Mouse (Mus musculus): Measurements from ENCODE around the gene Trp53i13. TPM values are rescaled to one million over a fixed set of nuclear protein-coding genes. Genes with fewer than 3 reads are reported as not detected.

Gene Trp53i13
- polyA plus RNA-seq, 1 experiment from 2014 or later: 32.2 TPM

- peak overlapping the region; percentile 83; the same call in 1 of the 2 replicates for H3K4me2 ChIP-seq (ENCODE audit: low read depth, low read length, severe bottlenecking)
- H3K36me3 ChIP-seq (ENCODE audit: control insufficient read depth, insufficient read depth, low read length): no peaks in the 10 kb centered on the region
- no peaks in the 10 kb centered on the region for H3K27me3 ChIP-seq (ENCODE audit: control insufficient read depth, insufficient read depth, low read length)
- peak overlapping the region; percentile 93; the same call in 1 of the 2 replicates for H3K4me3 ChIP-seq (ENCODE audit: low read depth, low read length)
- DNase-seq (ENCODE audit: low spot score) (no peak), ATAC-seq (replicated peaks; ENCODE audit: low FRiP score) (no peak)
- H3K9ac ChIP-seq (ENCODE audit: low read length): no peak overlapping the region; the same call in 1 of the 2 replicates
- WGBS: 67% methylated on average over 6 of the region's 6 CpGs
- peaks cover 60% of the 10 kb centered on the region for H3K4me1 ChIP-seq (replicated peaks; ENCODE audit: control insufficient read depth, insufficient read depth, low read length)
- no peaks in the 10 kb centered on the region for H3K9me3 ChIP-seq (ENCODE audit: control insufficient read depth, low read length)
- peak overlapping the region; percentile 31; the same call in 1 of the 2 replicates for H3K27ac ChIP-seq (ENCODE audit: low read depth, low read length)
Measured at GRCm38 (mm10) chr11:77490451-77490850, 25.3 kb downstream of the Trp53i13 start.

GRCm38 (mm10) chr11:77489591-77490235 lies 26.1 kb downstream of the Trp53i13 start, which contains the start of gene Ankrd13b:
Gene Ankrd13b (minus strand): TSS chr11:77489678.
- under 1% methylated on average over 49 of the region's 87 CpGs for WGBS
- peaks cover 57% of the 10 kb centered on the region for H3K4me1 ChIP-seq (replicated peaks; ENCODE audit: control insufficient read depth, insufficient read depth, low read length)
- H3K9me3 ChIP-seq (ENCODE audit: control insufficient read depth, low read length): no peaks in the 10 kb centered on the region
- no peaks in the 10 kb centered on the region for H3K36me3 ChIP-seq (ENCODE audit: control insufficient read depth, insufficient read depth, low read length)
- peak within 1 kb of the TSS; percentile 94 for H3K9ac ChIP-seq (ENCODE audit: low read length)
- peak within 1 kb of the TSS; percentile 59 for H3K27ac ChIP-seq (ENCODE audit: low read depth, low read length)
- peak; percentile 91 for DNase-seq (ENCODE audit: low spot score)
- no peaks in the 10 kb centered on the region for H3K27me3 ChIP-seq (ENCODE audit: control insufficient read depth, insufficient read depth, low read length)
- H3K4me2 ChIP-seq (ENCODE audit: low read depth, low read length, severe bottlenecking): peak within 1 kb of the TSS; percentile 83
- peak within 1 kb of the TSS; percentile 93 for H3K4me3 ChIP-seq (ENCODE audit: low read depth, low read length)
- peak; percentile 45; the same call in 1 of the 2 replicates for ATAC-seq (replicated peaks; ENCODE audit: low FRiP score)

- 2% methylated on average over 53 of the region's 55 CpGs for WGBS
- H3K4me3 ChIP-seq (ENCODE audit: low read depth, low read length): peak overlapping the region; percentile 93
- peak overlapping the region; percentile 94 for H3K9ac ChIP-seq (ENCODE audit: low read length)
- no peaks in the 10 kb centered on the region for H3K36me3 ChIP-seq (ENCODE audit: control insufficient read depth, insufficient read depth, low read length)
- H3K4me2 ChIP-seq (ENCODE audit: low read depth, low read length, severe bottlenecking): peak overlapping the region; percentile 83
- ATAC-seq (replicated peaks; ENCODE audit: low FRiP score) (no peak), DNase-seq (ENCODE audit: low spot score) (peak; percentile 78)
- peaks cover 50% of the 10 kb centered on the region for H3K4me1 ChIP-seq (replicated peaks; ENCODE audit: control insufficient read depth, insufficient read depth, low read length)
- no peak overlapping the region; the same call in 1 of the 2 replicates for H3K27ac ChIP-seq (ENCODE audit: low read depth, low read length)
- no peaks in the 10 kb centered on the region for H3K9me3 ChIP-seq (ENCODE audit: control insufficient read depth, low read length)
- no peaks in the 10 kb centered on the region for H3K27me3 ChIP-seq (ENCODE audit: control insufficient read depth, insufficient read depth, low read length)
Measured at GRCm38 (mm10) chr11:77488771-77489581, 26.8 kb downstream of the Trp53i13 start.

- H3K4me2 ChIP-seq (ENCODE audit: low read depth, low read length, severe bottlenecking): peak overlapping the region; percentile 24; the same call in 1 of the 2 replicates
- WGBS: 77% methylated on average over 5 of the region's 5 CpGs
- H3K4me1 ChIP-seq (replicated peaks; ENCODE audit: control insufficient read depth, insufficient read depth, low read length): peaks cover 44% of the 10 kb centered on the region
- ATAC-seq (replicated peaks; ENCODE audit: low FRiP score): no peak
- no peaks in the 10 kb centered on the region for H3K9me3 ChIP-seq (ENCODE audit: control insufficient read depth, low read length)
- H3K27me3 ChIP-seq (ENCODE audit: control insufficient read depth, insufficient read depth, low read length): no peaks in the 10 kb centered on the region
- H3K9ac ChIP-seq (ENCODE audit: low read length): peak overlapping the region; percentile 16; the same call in 1 of the 2 replicates
- no peaks in the 10 kb centered on the region for H3K36me3 ChIP-seq (ENCODE audit: control insufficient read depth, insufficient read depth, low read length)
- no peak overlapping the region for H3K27ac ChIP-seq (ENCODE audit: low read depth, low read length)
- no peak for DNase-seq (ENCODE audit: low spot score)
- H3K4me3 ChIP-seq (ENCODE audit: low read depth, low read length): no peak overlapping the region
Measured at GRCm38 (mm10) chr11:77486798-77487197, 29.0 kb downstream of the Trp53i13 start.

GRCm38 (mm10) chr11:77485229-77485628 lies 30.6 kb downstream of the Trp53i13 start:
- Histone ChIP-seq H3K4me1 (replicated peaks; ENCODE audit: control insufficient read depth, insufficient read depth, low read length) (peaks cover 31% of the 10 kb centered on the region), H3K4me3 (ENCODE audit: low read depth, low read length) (no peak overlapping the region), H3K36me3 (ENCODE audit: control insufficient read depth, insufficient read depth, low read length) (no peaks in the 10 kb centered on the region), H3K9ac (ENCODE audit: low read length) (peak overlapping the region; percentile 14; the same call in 1 of the 2 replicates), H3K27ac (ENCODE audit: low read depth, low read length) (no peak overlapping the region), H3K4me2 (ENCODE audit: low read depth, low read length, severe bottlenecking) (peak overlapping the region; percentile 6; the same call in 1 of the 2 replicates), H3K9me3 (ENCODE audit: control insufficient read depth, low read length) (no peaks in the 10 kb centered on the region), H3K27me3 (ENCODE audit: control insufficient read depth, insufficient read depth, low read length) (no peaks in the 10 kb centered on the region)
- ATAC-seq (replicated peaks; ENCODE audit: low FRiP score) (no peak), DNase-seq (ENCODE audit: low spot score) (peak; percentile 49)
- 47% methylated on average over 6 of the region's 6 CpGs for WGBS

- H3K4me2 ChIP-seq (ENCODE audit: low read depth, low read length, severe bottlenecking): no peak overlapping the region
- H3K4me3 ChIP-seq (ENCODE audit: low read depth, low read length): no peak overlapping the region
- no peak overlapping the region for H3K9ac ChIP-seq (ENCODE audit: low read length)
- H3K27ac ChIP-seq (ENCODE audit: low read depth, low read length): no peak overlapping the region
- DNase-seq (ENCODE audit: low spot score) (no peak), ATAC-seq (replicated peaks; ENCODE audit: low FRiP score) (no peak)
- H3K27me3 ChIP-seq (ENCODE audit: control insufficient read depth, insufficient read depth, low read length): no peaks in the 10 kb centered on the region
- H3K4me1 ChIP-seq (replicated peaks; ENCODE audit: control insufficient read depth, insufficient read depth, low read length): peaks cover 30% of the 10 kb centered on the region
- H3K9me3 ChIP-seq (ENCODE audit: control insufficient read depth, low read length): no peaks in the 10 kb centered on the region
- no peaks in the 10 kb centered on the region for H3K36me3 ChIP-seq (ENCODE audit: control insufficient read depth, insufficient read depth, low read length)
- WGBS: 84% methylated on average over 11 of the region's 11 CpGs
Measured at GRCm38 (mm10) chr11:77483510-77484255, 32.1 kb downstream of the Trp53i13 start.

GRCm38 (mm10) chr11:77483043-77483442 lies 32.7 kb downstream of the Trp53i13 start:
- H3K27me3 ChIP-seq (ENCODE audit: control insufficient read depth, insufficient read depth, low read length): no peaks in the 10 kb centered on the region
- H3K4me3 ChIP-seq (ENCODE audit: low read depth, low read length): no peak overlapping the region
- no peak for DNase-seq (ENCODE audit: low spot score)
- H3K9me3 ChIP-seq (ENCODE audit: control insufficient read depth, low read length): no peaks in the 10 kb centered on the region
- no peaks in the 10 kb centered on the region for H3K36me3 ChIP-seq (ENCODE audit: control insufficient read depth, insufficient read depth, low read length)
- no peak overlapping the region for H3K27ac ChIP-seq (ENCODE audit: low read depth, low read length)
- no peak for ATAC-seq (replicated peaks; ENCODE audit: low FRiP score)
- WGBS: 84% methylated on average over 3 of the region's 3 CpGs
- no peak overlapping the region for H3K9ac ChIP-seq (ENCODE audit: low read length)
- peaks cover 25% of the 10 kb centered on the region for H3K4me1 ChIP-seq (replicated peaks; ENCODE audit: control insufficient read depth, insufficient read depth, low read length)
- no peak overlapping the region for H3K4me2 ChIP-seq (ENCODE audit: low read depth, low read length, severe bottlenecking)

GRCm38 (mm10) chr11:77476895-77477294 lies 38.9 kb downstream of the Trp53i13 start:
- Histone ChIP-seq H3K9me3 (ENCODE audit: control insufficient read depth, low read length) (no peaks in the 10 kb centered on the region), H3K4me3 (ENCODE audit: low read depth, low read length) (no peak overlapping the region), H3K27me3 (ENCODE audit: control insufficient read depth, insufficient read depth, low read length) (no peaks in the 10 kb centered on the region), H3K9ac (ENCODE audit: low read length) (no peak overlapping the region), H3K4me2 (ENCODE audit: low read depth, low read length, severe bottlenecking) (no peak overlapping the region), H3K36me3 (ENCODE audit: control insufficient read depth, insufficient read depth, low read length) (no peaks in the 10 kb centered on the region; the same call in 1 of the 2 replicates), H3K27ac (ENCODE audit: low read depth, low read length) (no peak overlapping the region), H3K4me1 (replicated peaks; ENCODE audit: control insufficient read depth, insufficient read depth, low read length) (no peaks in the 10 kb centered on the region)
- ATAC-seq (replicated peaks; ENCODE audit: low FRiP score) (no peak), DNase-seq (ENCODE audit: low spot score) (no peak)
- WGBS: 93% methylated on average over 6 of the region's 6 CpGs
